Comparison of ENCODE assay signal across 22 mouse cellular contexts in genomic region chr5:3870161-3870560, GRCm38 (mm10). TPM values are rescaled to one million over a fixed set of nuclear protein-coding genes. Genes with fewer than 3 reads are reported as not detected.
A peak's percentile ranks its signal among the peaks of the same experiment; 100 is the strongest.
DNase-seq lines count a peak whose midpoint lies in the region; ATAC-seq and TF ChIP-seq lines count a peak whose summit lies in the region.
"Had no signal": no experiment of that assay in that cellular context is flagged by ENCODE, and none has a peak within 500 bp of the region (broad histone marks: within the 10 kb centered on the region; RNA-seq: fewer than 3 reads in every experiment).

No protein-coding gene starts in this region.

- POLR2A ChIA-PET in Patski (lab: Charles Lee): no interaction called here

- TF ChIP-seq CTCF in Patski (IDR thresholded peaks at IDR 0.05): no peak

- CTCF ChIA-PET in Patski (lab: Charles Lee): no interaction called here

- no peaks in the 10 kb centered on the region for H3K27me3 ChIP-seq in Patski
- H3K27me3 ChIP-seq: heart, embryonic 15.5 days; hindbrain, embryonic 13.5 days had no signal

- peak; percentile 68 for ATAC-seq in Patski
- ATAC-seq: CD4-positive, CD25-positive, alpha-beta regulatory T cell, adult 4 months; forebrain, embryonic 14.5 days; hindbrain, postnatal 0 days had no signal

- in situ Hi-C loops in Patski (cut with MboI; ENCODE audit: low pct_unique_long_range_greater_than_20kb): no loop called here

- peak; percentile 26 for DNase-seq in adrenal gland, adult 2 months
- DNase-seq in adrenal gland, postnatal 14 days: no peak
- DNase-seq in 3T3-L1 (ENCODE audit: low read depth, low spot score) (peak; percentile 77), Patski (ENCODE audit: low read depth, low spot score) (peak; percentile 35)
- DNase-seq in fibroblast of lung, adult 2 months (ENCODE audit: low read depth): peak; percentile 15
- no peak for DNase-seq in spleen, adult 12 weeks (ENCODE audit: low spot score)
- DNase-seq in heart, adult 9 months (ENCODE audit: low spot score in 2 of 2): no peak
- DNase-seq in right cerebral cortex, postnatal 25 days: no peak
- DNase-seq: cerebellum, adult 2 months; cerebellum, postnatal 10 days; gastrocnemius, postnatal 36 days; heart, adult 11 months; heart, postnatal 14 days; kidney, adult 11 months had no signal

RNA-seq across cellular contexts. Expression of gene Mterf1a, which starts 23.6 kb away (rescaled TPM):
- 1 to 10 TPM; 6.6 to 7.8 TPM for total RNA-seq in adrenal gland, adult 2 months (2021)
- 0.17 and 0.41 TPM in 2 replicates for polyA plus RNA-seq in adrenal gland, adult 2 months (2012; rRNA removed)
- 6.1 and 8.6 TPM in 2 replicates for total RNA-seq in adrenal gland, postnatal 14 days (2021)
- 6.7 TPM for polyA plus RNA-seq in Patski (2021)

RNA-seq across cellular contexts. Expression of gene Lrrd1, which starts 25.2 kb away (rescaled TPM):
- total RNA-seq in adrenal gland, adult 2 months (2021): under 1 TPM; 0.17 to 0.20 TPM
- polyA plus RNA-seq in adrenal gland, adult 2 months (2012; rRNA removed): 0.21 and 0.39 TPM in 2 replicates
- total RNA-seq in adrenal gland, postnatal 14 days (2021): not detected in 2 replicates
- 0.35 TPM for polyA plus RNA-seq in Patski (2021)
- total RNA-seq: gastrocnemius, adult 8-10 months; hematopoietic stem cell, adult 5-6 weeks; hindbrain, postnatal 0 days had no signal
- polyA plus RNA-seq: hindbrain, postnatal 0 days; intestine, embryonic 14.5 days had no signal

RNA-seq across cellular contexts. Expression of gene Akap9, which starts 57.7 kb away (rescaled TPM):
- total RNA-seq in adrenal gland, adult 2 months (2021): 10 to 100 TPM; 61.9 to 78.5 TPM
- 14.4 and 18.3 TPM in 2 replicates for polyA plus RNA-seq in adrenal gland, adult 2 months (2012; rRNA removed)
- total RNA-seq in adrenal gland, postnatal 14 days (2021): 57.7 and 59.5 TPM in 2 replicates
- 47.9 TPM for polyA plus RNA-seq in Patski (2021)

Comparison
In these comparisons a context has a peak if more than half of its experiments do, and no peak if none do; other contexts are left out.
1. DNase-seq: peak in adrenal gland, adult 2 months (single experiment), 3T3-L1 (single experiment), Patski (single experiment) and fibroblast of lung, adult 2 months (single experiment); none in adrenal gland, postnatal 14 days (single experiment), spleen, adult 12 weeks (single experiment), heart, adult 9 months (0 of 2) and right cerebral cortex, postnatal 25 days (single experiment).